Mouse (Mus musculus) gonadal fat pad, adult 2 months (tissue): ENCODE data around the gene Cdh15. TPM values are rescaled to one million over a fixed set of nuclear protein-coding genes. Genes with fewer than 3 reads are reported as not detected.

ENCODE experiments used
- DNase-seq: peaks from one replicate; pipeline ENCODE4 v3.0.0-alpha.2; 2012; ENCODE audit warnings: low read depth
- polyA plus RNA-seq: library from polyadenylated mRNA; depleted of rRNA; stranded (reverse); fragments of >200 nt; gene quantifications from 2 replicates; pipeline ENCODE4 v1.2.3, GENCODE M21; 2012

Gene Cdh15
- polyA plus RNA-seq, 1 experiment: not detected

DNA sequence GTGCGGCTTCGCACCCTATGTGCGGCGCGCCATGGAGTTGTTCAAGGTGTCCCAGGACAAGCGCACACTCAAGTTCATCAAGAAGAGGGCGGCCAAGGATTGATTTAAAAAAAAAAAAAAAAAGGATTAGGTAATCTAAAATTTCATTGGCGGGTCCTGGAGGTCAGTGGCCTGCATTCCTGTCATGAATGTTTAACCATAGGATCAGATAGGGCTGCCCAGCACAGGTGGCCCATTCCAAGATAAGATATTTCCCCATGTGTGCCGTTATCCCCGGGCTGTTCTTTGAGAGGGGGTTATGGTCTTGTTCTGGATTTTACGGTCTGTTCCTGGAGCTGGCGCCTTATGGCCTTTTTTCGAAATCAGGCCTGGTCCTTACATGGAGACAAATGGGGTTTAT, 11.1 kb upstream of the Cdh15 start:
- DNase-seq: no peak

DNA sequence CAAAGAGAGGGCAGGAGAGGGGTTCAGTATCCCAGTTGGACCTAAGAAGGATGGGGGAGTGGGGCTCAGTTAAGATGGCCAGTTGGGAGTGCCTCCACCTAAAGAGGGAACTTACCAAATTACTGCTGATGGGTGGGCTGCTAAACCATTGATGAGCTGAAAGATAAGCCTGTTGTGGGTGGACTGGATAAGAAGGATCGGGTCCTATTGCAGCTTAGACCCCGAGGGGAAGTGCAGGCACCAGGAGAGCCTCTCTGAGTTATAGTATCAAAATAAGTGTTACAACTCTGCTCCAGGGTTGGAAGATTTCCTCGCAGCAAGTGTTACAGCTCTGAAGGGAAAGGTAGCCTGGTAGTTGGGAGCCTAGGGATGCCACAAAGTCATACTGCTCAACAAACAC, 3.6 kb upstream of the Cdh15 start:
- no peak for DNase-seq

DNA sequence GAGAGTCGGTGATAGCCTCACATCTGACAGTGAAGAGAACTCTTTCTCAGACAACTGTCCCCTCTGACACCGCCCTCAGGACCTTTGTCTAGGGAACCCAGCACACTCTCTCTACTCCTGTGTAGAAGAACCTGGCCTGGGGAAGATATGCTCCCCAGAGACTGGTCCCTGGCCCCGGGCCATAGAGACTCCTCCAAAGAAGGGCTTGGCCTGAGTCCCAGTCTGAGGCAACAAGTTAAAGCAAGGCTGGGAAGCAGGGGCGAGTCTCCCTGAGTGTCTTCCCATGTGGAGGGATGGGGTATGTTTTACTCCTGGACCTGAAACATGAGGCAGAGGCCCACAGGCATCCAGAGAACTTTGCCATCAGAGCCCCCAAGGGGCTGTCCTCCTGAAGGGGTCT, 2.1 kb upstream of the Cdh15 start:
- no peak for DNase-seq

DNA sequence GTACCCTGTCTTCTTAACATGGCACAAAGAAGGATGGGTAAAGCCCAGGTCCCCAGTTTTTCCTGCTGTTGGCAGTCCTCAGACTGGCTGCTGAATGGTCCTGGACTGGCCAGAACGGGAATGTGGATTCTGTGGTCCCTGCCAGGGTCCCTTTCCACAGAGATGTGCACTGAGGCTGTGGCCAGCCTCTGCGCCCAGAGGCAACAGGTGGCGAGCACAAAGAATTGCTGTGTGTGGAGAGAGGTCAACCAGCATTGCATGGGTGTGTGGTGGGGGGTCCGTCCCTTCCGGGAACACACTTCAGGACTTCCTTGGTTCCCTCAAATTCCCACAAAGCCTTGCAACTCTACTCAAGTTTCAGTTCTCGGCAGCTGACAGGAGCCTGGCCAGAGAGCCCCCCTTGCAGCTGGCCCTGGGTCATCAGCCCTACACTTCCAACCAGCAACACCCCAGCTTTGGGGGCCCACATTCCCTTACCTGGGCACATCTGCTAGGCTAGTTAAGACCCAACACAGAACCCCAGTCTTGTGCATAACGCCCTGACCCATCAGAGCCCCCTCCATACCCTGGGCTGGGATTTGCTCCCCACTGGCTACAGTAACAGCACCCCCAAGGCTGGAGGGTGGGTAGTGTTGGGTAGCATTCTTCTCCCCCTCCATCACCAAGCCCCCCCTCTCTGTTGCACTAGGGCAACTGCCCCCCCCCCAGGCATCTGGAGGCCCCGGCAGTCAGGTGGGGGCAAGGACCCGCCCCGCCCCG, 1.6 kb downstream of the Cdh15 start:
- no peak for DNase-seq

DNA sequence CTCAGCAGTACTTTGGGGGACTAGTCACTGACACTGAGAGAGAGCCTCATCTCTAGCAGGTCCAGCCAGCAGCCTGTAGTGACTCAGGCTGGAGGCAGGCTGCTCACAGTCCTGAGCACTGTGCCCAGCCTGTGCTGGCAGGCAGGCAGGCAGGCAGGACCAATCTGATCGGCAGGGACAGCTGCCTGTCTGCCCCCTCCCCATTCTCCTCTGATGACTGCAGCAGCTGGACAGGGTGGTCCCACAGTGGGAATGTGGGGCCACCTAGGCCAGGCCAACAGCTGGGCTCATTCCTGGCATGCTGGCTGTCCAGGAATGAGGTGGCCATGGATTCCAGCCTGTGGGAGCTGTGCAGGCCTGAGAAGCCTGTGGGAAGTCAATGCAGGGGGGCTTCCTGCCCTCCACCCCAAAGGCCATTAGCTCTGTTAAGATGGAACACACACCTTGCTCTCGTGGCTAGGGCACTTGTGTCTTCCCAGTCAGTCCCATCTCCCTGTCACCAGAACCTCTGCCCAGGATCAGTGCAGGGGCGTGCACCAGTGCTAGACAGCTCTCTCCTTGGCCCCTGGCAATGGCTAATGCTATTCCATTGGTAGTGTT, 3.0 kb downstream of the Cdh15 start:
- DNase-seq: no peak

DNA sequence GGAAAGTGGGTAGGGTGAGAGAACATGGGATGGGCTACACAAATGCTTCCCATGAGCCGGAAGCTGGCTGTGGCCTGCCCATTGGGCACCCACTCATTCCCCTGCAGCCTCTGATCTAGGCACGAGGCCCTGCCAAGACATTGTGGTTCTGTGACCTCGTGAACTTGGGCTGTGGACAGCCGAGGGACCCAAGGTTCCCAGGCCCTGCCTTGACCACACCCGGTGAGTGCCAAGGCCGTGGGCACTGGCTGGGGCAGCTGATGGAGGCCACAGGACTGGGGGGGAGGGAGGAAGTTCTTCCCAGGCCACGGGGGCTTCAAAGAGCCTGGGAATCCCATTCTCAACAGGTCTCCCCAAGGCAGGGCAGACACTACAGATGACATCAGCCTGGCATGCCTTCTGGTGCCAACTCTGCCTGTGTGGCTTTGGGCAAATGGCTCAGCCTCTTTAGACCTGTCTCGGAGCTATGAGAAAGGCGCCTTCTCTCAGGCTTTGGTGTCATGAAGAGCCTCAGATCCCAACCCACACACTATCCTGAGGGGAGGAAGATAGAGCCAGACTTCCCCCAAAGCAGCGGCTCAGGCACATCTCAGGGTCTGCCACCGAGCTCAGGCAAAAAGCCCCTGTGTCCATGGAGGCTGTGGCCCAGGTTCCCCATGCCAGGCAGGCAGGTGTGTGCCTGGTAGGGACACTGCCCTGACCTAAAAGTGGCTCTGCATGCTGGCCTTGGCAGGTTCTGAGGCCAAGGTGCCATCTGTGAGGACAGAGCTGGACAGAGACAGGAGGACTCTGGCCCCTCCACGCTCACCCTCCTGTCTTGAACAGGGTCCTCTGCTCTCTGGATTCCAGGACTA, 4.2 kb downstream of the Cdh15 start:
- DNase-seq: no peak

DNA sequence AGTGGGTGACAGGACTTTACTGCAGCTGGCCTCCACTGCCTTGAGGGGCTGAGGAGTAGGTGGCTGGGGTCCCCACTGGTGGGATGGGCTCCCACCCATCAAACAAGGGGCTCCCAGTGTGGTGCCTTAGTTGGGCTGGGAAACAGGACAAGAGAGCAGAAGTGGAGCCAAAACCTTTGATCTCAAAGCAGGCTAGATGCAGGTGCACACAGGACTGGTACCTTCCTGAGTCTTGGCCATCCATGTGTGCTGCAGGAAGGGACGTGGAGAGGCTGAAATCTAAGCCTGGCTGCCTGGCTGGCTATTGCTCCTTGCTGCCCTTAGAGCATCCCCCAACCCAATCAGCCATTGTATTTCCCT, 4.8 kb downstream of the Cdh15 start:
- DNase-seq: no peak

DNA sequence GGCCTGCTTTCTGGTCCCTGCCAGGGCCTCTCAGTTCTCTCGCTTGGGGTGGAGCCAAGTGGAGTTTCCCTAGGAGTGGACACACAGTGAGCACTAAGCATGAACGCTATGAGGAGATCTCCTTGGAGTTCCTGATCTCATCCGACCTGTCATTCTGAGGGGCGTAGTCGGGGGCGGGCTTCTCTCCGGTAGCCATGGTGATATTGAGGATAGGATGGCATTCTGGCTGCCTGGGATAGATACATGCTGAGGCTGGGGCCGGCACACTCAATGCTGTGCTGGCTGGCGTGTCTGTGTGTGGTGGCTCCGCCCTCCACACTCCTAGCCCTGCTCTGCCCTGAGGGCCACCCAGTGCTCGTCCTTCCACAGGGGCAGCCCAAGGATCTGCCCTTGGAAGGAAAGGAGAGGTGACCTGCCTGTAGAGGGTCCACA, 5.6 kb downstream of the Cdh15 start:
- no peak for DNase-seq

DNA sequence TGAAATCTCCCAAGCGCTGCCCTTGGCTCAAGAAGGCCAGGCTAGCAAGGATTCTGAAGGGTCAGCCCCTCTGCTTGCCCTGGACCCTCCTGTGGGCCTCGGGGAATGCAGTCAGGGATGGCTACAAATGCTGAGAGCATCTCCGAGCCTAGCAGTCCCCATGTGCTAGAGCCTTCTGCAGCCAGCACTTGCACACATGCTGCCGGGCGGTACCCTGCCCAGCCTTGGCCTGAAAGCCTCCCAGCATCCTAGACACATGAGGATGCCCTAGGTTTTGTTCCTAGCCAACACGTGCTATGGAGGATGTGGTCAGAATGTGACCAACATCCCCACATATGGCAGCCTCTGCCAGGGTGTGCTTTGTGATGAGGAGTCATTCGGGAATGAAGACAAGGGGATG, 6.6 kb downstream of the Cdh15 start:
- no peak for DNase-seq

DNA sequence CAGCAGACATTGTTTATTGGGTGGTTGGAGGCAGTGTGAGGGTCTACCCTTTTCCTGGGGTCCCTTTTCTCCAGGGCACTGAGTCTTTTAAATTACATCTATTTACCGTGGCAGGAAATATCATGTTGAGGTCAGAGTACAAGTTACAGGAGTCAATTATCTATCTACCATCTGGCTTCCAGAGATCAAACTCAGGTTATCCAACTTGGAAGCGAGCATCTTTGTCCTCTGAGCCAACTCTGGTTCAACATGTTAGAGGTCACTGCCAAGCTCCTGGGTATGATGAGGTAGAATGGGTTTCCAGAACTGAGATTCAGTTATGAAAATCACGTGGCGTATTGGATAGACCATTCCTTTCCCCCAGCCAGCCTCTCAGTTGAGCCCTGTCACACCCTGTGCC, 7.4 kb downstream of the Cdh15 start:
- DNase-seq: no peak

DNA sequence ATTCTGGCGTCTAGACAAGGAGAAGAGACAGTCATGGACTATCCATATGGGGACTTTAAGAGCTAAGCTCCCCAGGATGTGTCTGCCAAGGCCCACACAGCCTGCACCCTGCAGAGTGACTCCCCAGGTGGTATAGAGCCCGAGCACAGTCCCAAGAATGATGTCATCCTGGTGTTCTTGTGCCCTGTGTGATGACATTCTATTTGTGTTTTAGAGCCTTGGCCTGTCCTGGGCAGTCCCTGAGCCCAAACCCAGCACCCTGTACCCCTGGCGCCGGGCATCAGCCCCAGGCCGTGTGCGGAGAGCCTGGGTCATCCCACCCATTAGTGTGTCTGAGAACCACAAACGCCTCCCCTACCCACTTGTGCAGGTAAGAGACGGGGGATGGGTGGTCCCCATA, 8.5 kb downstream of the Cdh15 start:
- no peak for DNase-seq

DNA sequence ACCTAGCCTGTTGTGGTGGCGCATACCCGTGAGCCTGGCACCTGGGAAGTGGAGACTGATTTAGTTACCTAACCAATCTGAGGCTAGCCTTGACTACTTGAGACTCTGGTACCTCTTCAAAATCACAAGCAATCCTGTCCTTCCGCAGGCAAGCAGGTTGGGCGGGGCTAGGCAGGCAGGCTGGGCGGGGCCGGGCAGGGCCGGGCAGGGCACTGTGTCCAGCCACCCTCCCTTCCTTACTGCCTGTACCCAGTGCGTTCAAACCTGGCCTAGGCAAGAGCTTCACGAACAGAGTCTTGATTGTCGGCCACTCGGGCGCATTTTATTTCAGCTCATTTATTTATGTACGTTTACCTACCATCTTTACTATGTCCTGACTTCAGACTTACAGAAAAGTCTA, 12.1 kb downstream of the Cdh15 start:
- DNase-seq: no peak

DNA sequence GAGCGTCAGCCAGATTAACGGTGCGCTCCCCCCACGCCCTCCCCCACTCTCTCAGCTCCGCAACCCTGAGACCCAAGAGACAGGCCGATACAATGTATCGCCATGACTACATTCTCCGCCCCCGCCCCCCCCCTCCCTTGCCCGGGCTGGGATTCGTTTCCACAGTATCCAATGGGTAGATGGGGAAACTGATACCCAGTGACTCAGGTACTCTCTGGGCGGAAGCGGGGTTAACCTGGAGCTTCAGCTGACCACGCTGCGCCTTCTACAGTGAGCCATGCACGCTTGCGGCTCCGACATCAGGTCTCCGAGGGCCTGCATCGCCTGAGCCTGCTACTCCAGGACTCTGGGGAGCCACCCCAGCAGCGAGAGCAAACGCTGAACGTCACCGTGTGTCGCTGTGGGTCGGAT, 17.0 kb downstream of the Cdh15 start:
- DNase-seq: no peak

DNA sequence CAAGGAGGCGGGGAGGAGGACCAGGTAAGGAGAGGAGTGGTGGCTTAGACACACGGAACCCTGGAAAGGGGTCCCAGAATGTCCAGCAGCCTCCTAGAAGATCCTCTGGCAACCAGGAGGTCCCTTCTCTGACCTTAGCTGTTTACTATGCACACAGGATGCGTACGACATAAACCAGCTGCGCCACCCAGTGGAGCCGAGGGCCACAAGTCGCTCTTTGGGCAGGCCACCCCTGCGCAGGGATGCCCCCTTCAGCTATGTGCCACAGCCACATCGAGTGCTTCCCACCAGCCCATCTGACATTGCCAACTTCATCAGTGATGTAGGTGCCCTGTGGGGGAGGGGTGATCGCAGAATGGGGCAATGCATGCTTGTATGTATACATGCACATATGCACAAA, 17.7 kb downstream of the Cdh15 start:
- no peak for DNase-seq

DNA sequence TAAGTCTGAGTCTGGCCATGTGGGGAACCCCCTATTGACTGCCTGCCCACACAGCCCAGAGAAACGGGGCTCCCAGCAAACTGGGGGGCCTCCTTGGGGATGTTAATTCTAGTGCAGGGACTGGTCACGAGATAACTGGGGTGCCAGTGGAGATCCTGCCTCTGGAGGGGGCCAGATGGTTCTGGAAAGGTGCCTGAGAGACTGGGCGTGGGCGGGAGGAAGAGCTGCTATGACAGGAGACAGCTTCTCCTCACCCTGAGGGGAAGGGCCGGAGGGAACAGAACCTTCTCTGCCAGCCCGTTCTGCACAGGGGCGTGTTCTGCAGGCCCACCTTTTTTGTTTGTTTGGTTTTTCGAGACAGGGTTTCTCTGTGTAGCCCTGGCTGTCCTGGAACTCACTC, 18.5 kb downstream of the Cdh15 start:
- DNase-seq: no peak

DNA sequence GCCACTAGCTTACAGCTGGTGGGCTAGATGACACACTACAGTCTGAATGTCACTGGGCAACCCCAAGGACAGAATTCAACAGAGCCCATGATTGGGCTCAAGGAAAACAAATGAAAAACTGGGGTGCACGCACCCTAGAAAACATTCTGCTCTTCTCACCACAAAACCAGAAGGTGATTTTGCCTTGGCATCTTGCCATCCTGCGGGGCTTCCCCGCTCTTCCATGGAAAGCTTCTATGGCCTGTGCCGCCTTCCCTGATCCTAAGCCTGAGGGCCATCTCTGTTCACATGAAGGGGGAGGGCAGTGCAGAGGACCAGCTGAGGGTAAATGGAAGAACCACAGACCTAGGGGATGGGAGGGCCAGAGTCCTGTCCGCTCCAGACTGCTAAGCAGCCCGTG, 20.2 kb downstream of the Cdh15 start:
- DNase-seq: no peak

DNA sequence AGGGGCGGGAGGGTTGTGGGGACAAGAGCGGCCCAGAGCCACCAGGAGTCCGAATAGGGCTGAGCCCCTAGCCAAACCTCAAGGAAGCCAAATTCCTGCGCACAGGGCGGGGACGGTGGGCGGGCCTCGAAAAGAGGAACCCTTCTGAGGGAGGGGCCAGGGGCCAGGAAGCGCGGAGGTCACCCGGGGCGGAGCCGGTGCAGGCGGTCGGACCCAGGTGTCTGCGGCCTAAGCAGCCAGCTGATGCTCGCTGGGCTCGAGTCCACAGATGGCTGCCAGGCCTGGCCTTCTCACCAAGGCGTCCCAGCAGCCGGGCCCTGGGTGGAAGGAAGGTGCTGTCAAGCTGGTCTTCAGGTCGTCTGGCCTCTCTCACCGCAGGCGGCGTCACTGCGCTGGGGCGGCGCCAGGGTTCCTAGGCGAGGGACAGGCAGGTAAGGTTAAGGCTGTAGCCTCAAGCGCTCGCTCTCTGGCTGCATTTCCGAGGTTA, 22.7 kb downstream of the Cdh15 start:
- DNase-seq: no peak

DNA sequence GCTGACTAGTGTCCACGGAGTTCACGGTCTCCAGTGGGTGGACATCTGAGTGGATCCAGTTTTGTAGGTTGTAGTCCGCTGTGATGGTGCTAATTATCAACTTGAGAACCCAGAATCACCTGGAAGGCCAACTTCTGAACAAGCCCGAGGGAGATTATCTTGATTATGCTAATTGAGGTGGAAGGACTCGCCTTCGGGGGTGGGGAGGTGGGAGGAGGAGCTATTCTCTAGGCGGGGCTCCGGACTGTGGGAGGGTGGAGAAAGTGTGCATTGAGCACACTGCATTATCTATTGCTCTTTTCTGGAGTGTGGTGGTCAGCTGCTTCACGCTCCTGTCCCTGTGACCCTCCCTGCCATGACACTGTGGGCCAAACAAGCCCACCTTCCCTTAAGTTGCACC, 23.9 kb downstream of the Cdh15 start:
- DNase-seq: no peak

DNA sequence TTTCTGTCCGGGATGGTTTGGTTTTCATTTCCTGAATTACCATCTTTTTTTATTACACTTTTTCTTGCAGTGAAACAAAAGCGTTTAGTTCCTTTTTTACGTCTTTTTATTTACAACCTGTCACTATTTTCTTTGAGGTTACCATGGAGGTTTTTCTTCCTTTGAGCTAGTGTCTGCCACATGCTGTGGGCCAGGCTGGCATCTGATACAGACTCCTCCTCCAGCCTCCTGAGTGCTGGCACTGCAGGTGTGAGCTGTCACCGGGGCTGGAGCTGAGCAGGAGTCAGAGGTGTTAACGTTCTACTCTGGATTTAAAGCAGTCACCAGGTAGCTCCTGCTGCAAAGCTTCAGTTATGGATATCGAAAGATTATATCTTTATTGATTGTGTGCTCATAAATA, 25.4 kb downstream of the Cdh15 start:
- DNase-seq: no peak

DNA sequence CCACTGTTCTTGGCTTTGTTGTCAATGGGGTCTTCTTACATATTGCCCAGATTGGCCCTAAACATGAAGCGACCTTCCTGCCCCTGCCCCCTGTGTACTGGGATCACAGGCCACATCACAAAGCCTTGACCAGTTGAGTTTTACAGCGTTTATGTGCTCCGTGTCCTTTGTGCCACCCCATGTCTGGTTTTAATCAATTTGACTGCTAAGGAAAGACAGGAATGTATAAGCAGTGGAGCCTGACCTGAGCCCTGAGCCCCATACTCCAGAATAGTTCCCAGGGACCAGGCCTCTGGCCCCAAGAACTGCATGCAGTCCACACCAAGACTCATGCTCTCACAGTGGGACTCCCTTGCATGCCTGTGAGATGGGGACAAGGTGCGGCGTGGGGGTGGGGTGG, 27.4 kb downstream of the Cdh15 start:
- no peak for DNase-seq

DNA sequence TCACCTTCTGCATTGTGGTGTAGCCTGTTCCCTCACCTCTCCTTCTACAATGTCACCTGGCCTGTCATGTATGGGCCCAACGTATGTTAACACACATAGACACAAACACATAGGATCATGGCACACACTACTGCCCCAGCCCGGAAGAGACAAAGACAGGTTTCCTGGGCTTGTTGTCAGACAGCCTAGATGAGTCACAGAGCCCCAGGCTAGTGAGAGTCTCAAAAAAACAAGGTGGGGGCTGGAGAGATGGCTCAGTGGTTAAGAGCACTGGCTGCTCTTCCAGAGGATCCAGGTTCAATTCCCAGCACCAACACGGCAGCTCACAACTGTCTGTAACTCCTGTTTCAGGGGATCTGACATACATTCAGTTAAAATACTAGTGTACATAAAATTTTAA, 30.5 kb downstream of the Cdh15 start:
- no peak for DNase-seq

DNA sequence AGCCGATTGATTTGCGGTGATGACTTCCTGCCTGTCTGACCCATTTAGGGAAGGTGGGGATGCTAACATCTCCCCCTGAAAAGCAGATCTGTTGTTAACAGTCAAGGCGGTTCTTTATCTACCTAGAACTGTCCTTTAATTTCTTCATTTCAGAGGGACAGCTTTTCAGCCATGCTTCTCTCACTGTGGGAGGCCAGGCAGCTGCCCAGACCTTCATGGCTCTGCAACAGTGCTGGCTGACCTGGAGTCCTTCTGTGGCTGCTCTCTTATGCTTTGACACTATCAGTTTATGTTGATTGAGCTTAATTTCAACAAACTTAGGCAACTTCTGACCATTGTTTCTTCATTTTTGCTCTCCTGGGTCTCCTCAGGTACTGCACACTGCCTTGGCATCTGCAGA, 32.5 kb downstream of the Cdh15 start:
- DNase-seq: no peak

DNA sequence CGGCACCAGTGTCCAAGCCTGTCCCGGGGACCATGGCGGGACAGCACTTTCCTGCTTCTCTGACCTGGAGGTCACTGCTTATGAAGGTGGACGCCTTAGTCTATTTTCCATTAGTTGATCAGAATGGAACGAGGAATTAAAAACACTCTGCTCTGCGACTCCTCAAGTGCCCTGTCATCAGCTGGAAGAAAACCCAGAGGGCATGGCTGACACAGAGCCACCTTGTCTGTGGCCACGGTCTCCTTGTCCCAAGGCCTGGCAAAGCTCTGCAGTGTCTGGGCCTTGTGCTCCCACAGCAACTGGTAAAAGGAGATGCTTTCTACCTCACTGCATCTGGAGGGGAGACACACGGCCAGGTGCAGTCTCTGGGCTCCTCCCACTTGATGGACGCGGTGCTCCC, 35.9 kb downstream of the Cdh15 start:
- no peak for DNase-seq
